Mouse (Mus musculus): ENCODE data around the gene Nfkbil1. TPM values are rescaled to one million over a fixed set of nuclear protein-coding genes. Genes with fewer than 3 reads are reported as not detected.

The Nfkbil1 gene
- polyA plus RNA-seq, 1 experiment from 2014 or later = 5.7 TPM

GRCm38 (mm10) chr17:35262664-35263522 is 27.3 kb upstream of the Nfkbil1 start, which contains the start of gene H2-D1:
Gene H2-D1 (plus strand): TSS chr17:35262730.
- ATAC-seq = peak; percentile 90
- Histone ChIP-seq H3K9ac (peak within 1 kb of the TSS; percentile 90), H3K4me1 (peaks cover 32% of the 10 kb centered on the region), H3K36me3 (peaks cover 6% of the 10 kb centered on the region; the same call in 1 of the 2 replicates), H3K4me2 (peak within 1 kb of the TSS; percentile 100), H3K27ac (peak within 1 kb of the TSS; percentile 73), H3K9me3 (replicated peaks) (no peaks in the 10 kb centered on the region), H3K27me3 (replicated peaks) (peaks cover 18% of the 10 kb centered on the region), H3K4me3 (peak within 1 kb of the TSS; percentile 84)
- WGBS (ENCODE audit: insufficient replicate concordance) = under 1% methylated on average over 73 of the region's 73 CpGs

GRCm38 (mm10) chr17:35261651-35262050 is 26.1 kb upstream of the Nfkbil1 start:
- H3K4me3 ChIP-seq = no peak overlapping the region

GRCm38 (mm10) chr17:35259621-35260020 is 24.0 kb upstream of the Nfkbil1 start:
- peaks cover 24% of the 10 kb centered on the region for H3K27me3 ChIP-seq (replicated peaks)
- H3K27ac ChIP-seq = peak overlapping the region; percentile 13; the same call in 1 of the 2 replicates
- no peak overlapping the region for H3K4me2 ChIP-seq
- no peaks in the 10 kb centered on the region for H3K36me3 ChIP-seq
- H3K4me1 ChIP-seq = peaks cover 42% of the 10 kb centered on the region
- H3K9me3 ChIP-seq (replicated peaks) = no peaks in the 10 kb centered on the region
- H3K4me3 ChIP-seq = no peak overlapping the region
- H3K9ac ChIP-seq = no peak overlapping the region
- ATAC-seq = no peak
- whole genome bisulfite sequencing (ENCODE audit: insufficient replicate concordance) = 72% methylated on average over 4 of the region's 4 CpGs

More at GRCm38 (mm10) chr17:35261651-35262050, 26.1 kb upstream of the Nfkbil1 start:
- no peaks in the 10 kb centered on the region for H3K9me3 ChIP-seq (replicated peaks)
- 72% methylated on average over 13 of the region's 13 CpGs for WGBS (ENCODE audit: insufficient replicate concordance)
- H3K27me3 ChIP-seq (replicated peaks) = peaks cover 19% of the 10 kb centered on the region
- no peak overlapping the region for H3K4me2 ChIP-seq
- H3K4me1 ChIP-seq = peaks cover 42% of the 10 kb centered on the region
- no peak overlapping the region for H3K27ac ChIP-seq
- H3K9ac ChIP-seq = no peak overlapping the region
- no peak for ATAC-seq
- peaks cover 3% of the 10 kb centered on the region; the same call in 1 of the 2 replicates for H3K36me3 ChIP-seq

GRCm38 (mm10) chr17:35258492-35259478 is 23.2 kb upstream of the Nfkbil1 start:
- Histone ChIP-seq H3K4me2 (peak overlapping the region; percentile 78), H3K27me3 (replicated peaks) (peaks cover 17% of the 10 kb centered on the region), H3K9me3 (replicated peaks) (no peaks in the 10 kb centered on the region), H3K27ac (peak overlapping the region; percentile 13; the same call in 1 of the 2 replicates), H3K4me1 (peaks cover 38% of the 10 kb centered on the region), H3K4me3 (peak overlapping the region; percentile 59), H3K9ac (no peak overlapping the region), H3K36me3 (peaks cover 7% of the 10 kb centered on the region)
- WGBS (ENCODE audit: insufficient replicate concordance) = 28% methylated on average over 13 of the region's 14 CpGs
- ATAC-seq = no peak

GRCm38 (mm10) chr17:35257824-35258491 is 22.4 kb upstream of the Nfkbil1 start:
- H3K27me3 ChIP-seq (replicated peaks) = peaks cover 11% of the 10 kb centered on the region; the same call in 1 of the 2 replicates
- peak overlapping the region; percentile 78 for H3K4me2 ChIP-seq
- H3K4me3 ChIP-seq = peak overlapping the region; percentile 59
- 6% methylated on average over 17 of the region's 17 CpGs for WGBS (ENCODE audit: insufficient replicate concordance)
- H3K9me3 ChIP-seq (replicated peaks) = no peaks in the 10 kb centered on the region
- peak overlapping the region; percentile 71 for H3K9ac ChIP-seq
- peak overlapping the region; percentile 83 for H3K27ac ChIP-seq
- peak; percentile 32; the same call in 1 of the 2 replicates for ATAC-seq
- H3K36me3 ChIP-seq = peaks cover 16% of the 10 kb centered on the region
- peaks cover 30% of the 10 kb centered on the region for H3K4me1 ChIP-seq

- Histone ChIP-seq H3K4me2 (peak overlapping the region; percentile 78), H3K9me3 (replicated peaks) (no peaks in the 10 kb centered on the region), H3K27me3 (replicated peaks) (peaks cover 11% of the 10 kb centered on the region; the same call in 1 of the 2 replicates), H3K4me3 (peak overlapping the region; percentile 59), H3K4me1 (peaks cover 28% of the 10 kb centered on the region), H3K9ac (peak overlapping the region; percentile 71), H3K27ac (peak overlapping the region; percentile 83), H3K36me3 (peaks cover 21% of the 10 kb centered on the region)
- peak; percentile 30; the same call in 1 of the 2 replicates for ATAC-seq
- 20% methylated on average over 1 of the region's 1 CpGs for WGBS (ENCODE audit: insufficient replicate concordance)
These were observed 21.8 kb upstream of the Nfkbil1 start for GRCm38 (mm10) chr17:35257378-35257777.

- H3K4me3 ChIP-seq = no peak overlapping the region
- H3K9ac ChIP-seq = no peak overlapping the region
- H3K9me3 ChIP-seq (replicated peaks) = no peaks in the 10 kb centered on the region
- 49% methylated on average over 4 of the region's 4 CpGs for WGBS (ENCODE audit: insufficient replicate concordance)
- H3K27me3 ChIP-seq (replicated peaks) = 0 out of 2 replicates have a peak, but pooled peaks cover 7% of the 10 kb centered on the region
- no peak overlapping the region for H3K27ac ChIP-seq
- peaks cover 23% of the 10 kb centered on the region for H3K4me1 ChIP-seq
- H3K4me2 ChIP-seq = no peak overlapping the region
- ATAC-seq = no peak
- peaks cover 37% of the 10 kb centered on the region for H3K36me3 ChIP-seq
These were observed 20.1 kb upstream of the Nfkbil1 start for GRCm38 (mm10) chr17:35255704-35256103.

- Histone ChIP-seq H3K4me1 (peaks cover 23% of the 10 kb centered on the region), H3K27me3 (replicated peaks) (0 out of 2 replicates have a peak, but pooled peaks cover 6% of the 10 kb centered on the region), H3K27ac (no peak overlapping the region), H3K36me3 (peaks cover 41% of the 10 kb centered on the region), H3K9ac (no peak overlapping the region), H3K9me3 (replicated peaks) (no peaks in the 10 kb centered on the region), H3K4me2 (no peak overlapping the region), H3K4me3 (no peak overlapping the region)
- ATAC-seq = no peak
- WGBS (ENCODE audit: insufficient replicate concordance) = 42% methylated on average over 3 of the region's 3 CpGs
These were observed 19.7 kb upstream of the Nfkbil1 start for GRCm38 (mm10) chr17:35255301-35255700.

- Histone ChIP-seq H3K4me3 (no peak overlapping the region), H3K9me3 (replicated peaks) (no peaks in the 10 kb centered on the region), H3K27me3 (replicated peaks) (0 out of 2 replicates have a peak, but pooled peaks cover 6% of the 10 kb centered on the region), H3K9ac (no peak overlapping the region), H3K4me1 (peaks cover 22% of the 10 kb centered on the region), H3K36me3 (peaks cover 49% of the 10 kb centered on the region), H3K27ac (0 out of 2 replicates have a peak overlapping the region, but pooled peaks have one; percentile 15), H3K4me2 (no peak overlapping the region)
- 52% methylated on average over 11 of the region's 11 CpGs for WGBS (ENCODE audit: insufficient replicate concordance)
- ATAC-seq = peak; percentile 25; the same call in 1 of the 2 replicates
These were observed 18.9 kb upstream of the Nfkbil1 start for GRCm38 (mm10) chr17:35254241-35255098.

GRCm38 (mm10) chr17:35253293-35254093 is 17.9 kb upstream of the Nfkbil1 start:
- H3K4me2 ChIP-seq = no peak overlapping the region
- 0 out of 2 replicates have a peak, but pooled peaks cover 6% of the 10 kb centered on the region for H3K27me3 ChIP-seq (replicated peaks)
- ATAC-seq = no peak
- H3K9ac ChIP-seq = no peak overlapping the region
- no peak overlapping the region for H3K27ac ChIP-seq
- no peak overlapping the region for H3K4me3 ChIP-seq
- no peaks in the 10 kb centered on the region for H3K9me3 ChIP-seq (replicated peaks)
- H3K36me3 ChIP-seq = peaks cover 59% of the 10 kb centered on the region
- 83% methylated on average over 32 of the region's 32 CpGs for WGBS (ENCODE audit: insufficient replicate concordance)
- H3K4me1 ChIP-seq = peaks cover 12% of the 10 kb centered on the region

Data from liver, embryonic 12.5 days (tissue).